Mouse (Mus musculus) brain, embryonic 14.5 days (tissue): ENCODE measurements at regions not wholly inside any gene's neighbourhood (a gene's known extent, or its start where the extent isn't known, plus 50 kb on each side); places are given as distances from the start of the nearest gene placed in this dataset.
A peak's percentile ranks its signal among the peaks of the same experiment; 100 is the strongest.
"Not testable (repeated sequence)": the region's sequence is repeated elsewhere in the genome, so short reads cannot be mapped to it uniquely, and the experiment has no call there.

Experiments used
- DNase-seq: peaks from one replicate; pipeline ENCODE4 v3.0.0-alpha.2; 2011; ENCODE audit warnings: low read depth
- CTCF ChIP-seq: fragments of 200-500 bp; IDR thresholded peaks from 2 replicates; pipeline ENCODE4 v1.5.1; 2012; ENCODE audit warnings: inconsistent platforms, mild to moderate bottlenecking, moderate library complexity, borderline replicate concordance; ENCODE audit not compliant: insufficient read depth, insufficient read length; ENCODE audit errors: extremely low read depth
- POLR2A ChIP-seq: fragments of 200-500 bp; IDR thresholded peaks from 2 replicates; pipeline ENCODE4 v1.6.1; 2012; ENCODE audit warnings: mild to moderate bottlenecking, inconsistent platforms, borderline replicate concordance; ENCODE audit not compliant: poor library complexity, insufficient read depth, insufficient read length, severe bottlenecking; ENCODE audit errors: extremely low read depth

- TF ChIP-seq POLR2A (no peak), CTCF (no peak)
Measured at GRCm38 (mm10) chr13:32426906-32427305, 88.4 kb upstream of the Gmds start.

GRCm38 (mm10) chr13:32426199-32426598, 87.7 kb upstream of the Gmds start:
- DNase-seq, result peak; percentile 59
- TF ChIP-seq POLR2A (no peak), CTCF (no peak)

More at GRCm38 (mm10) chr13:32426906-32427305, 88.4 kb upstream of the Gmds start:
- DNase-seq, result no peak

- DNase-seq, result not testable (repeated sequence)
Measured at GRCm38 (mm10) chr13:32424543-32424942, 86.0 kb upstream of the Gmds start.

- TF ChIP-seq POLR2A, result no peak
- TF ChIP-seq CTCF, result no peak
- DNase-seq, result no peak
Measured at GRCm38 (mm10) chr13:32422485-32422884, 83.9 kb upstream of the Gmds start.

- no peak for DNase-seq
- TF ChIP-seq CTCF (no peak), POLR2A (no peak)
Measured at GRCm38 (mm10) chr13:32419326-32419725, 80.8 kb upstream of the Gmds start.

GRCm38 (mm10) chr13:32418655-32419054, 80.1 kb upstream of the Gmds start:
- TF ChIP-seq CTCF (no peak), POLR2A (no peak)
- no peak for DNase-seq

GRCm38 (mm10) chr13:32417907-32418306, 79.4 kb upstream of the Gmds start:
- no peak for TF ChIP-seq POLR2A
- TF ChIP-seq CTCF, result no peak
- DNase-seq, result no peak

GRCm38 (mm10) chr13:32411287-32411935, 72.9 kb upstream of the Gmds start:
- TF ChIP-seq POLR2A (no peak), CTCF (peak; percentile 84; the same call in 1 of the 2 replicates)
- DNase-seq, result peak; percentile 77

GRCm38 (mm10) chr13:32410065-32410464, 71.5 kb upstream of the Gmds start:
- no peak for DNase-seq
- TF ChIP-seq POLR2A, result no peak
- no peak for TF ChIP-seq CTCF

GRCm38 (mm10) chr13:32398616-32399015, 60.1 kb upstream of the Gmds start:
- no peak for DNase-seq
- no peak for TF ChIP-seq CTCF
- TF ChIP-seq POLR2A, result no peak
